Mouse (Mus musculus): ENCODE measurements around the gene Gm15217. TPM values are rescaled to one million over a fixed set of nuclear protein-coding genes. Genes with fewer than 3 reads are reported as not detected.
A peak's percentile ranks its signal among the peaks of the same experiment; 100 is the strongest.

The Gm15217 gene
- polyA plus RNA-seq, 1 experiment from 2014 or later: 0.18 TPM

DNA sequence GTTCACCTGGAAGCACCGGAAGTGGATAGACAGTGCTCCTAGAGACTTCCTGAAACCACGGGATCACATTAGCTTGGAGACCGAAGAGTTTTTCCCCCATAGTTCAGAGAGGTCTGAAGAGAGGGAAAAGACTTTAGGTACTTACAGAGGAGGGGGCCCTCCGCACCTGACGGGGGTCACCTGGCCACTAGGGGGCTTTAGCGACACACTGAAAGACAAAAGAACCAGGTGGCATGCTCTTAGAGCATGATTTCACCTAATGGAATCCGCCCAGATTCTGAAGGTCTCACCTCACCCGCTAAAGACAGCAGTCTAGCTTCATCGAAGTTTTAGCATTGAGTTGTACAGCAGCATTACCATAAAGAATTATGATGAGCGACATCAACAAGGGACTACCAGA lies 16.0 kb upstream of the Gm15217 start:
- Histone ChIP-seq H3K9me3 (ENCODE audit: control insufficient read depth, low read length) (no peaks in the 10 kb centered on the region), H3K4me2 (replicated peaks; ENCODE audit: low read depth) (no peak overlapping the region), H3K27ac (replicated peaks) (no peak overlapping the region), H3K27me3 (ENCODE audit: control insufficient read depth, insufficient read depth, low read length) (no peaks in the 10 kb centered on the region), H3K9ac (ENCODE audit: low read length) (no peak overlapping the region), H3K4me1 (replicated peaks; ENCODE audit: control insufficient read depth, insufficient read depth) (no peaks in the 10 kb centered on the region), H3K36me3 (ENCODE audit: control insufficient read depth, insufficient read depth, low read length) (no peaks in the 10 kb centered on the region), H3K4me3 (ENCODE audit: low read depth, low read length) (no peak overlapping the region)
- DNase-seq (ENCODE audit: low spot score) (no peak), ATAC-seq (ENCODE audit: low FRiP score, low TSS enrichment) (no peak)
- TF ChIP-seq CTCF (IDR thresholded peaks at IDR 0.05; ENCODE audit: low read depth): peak; percentile 39; the same call in 1 of the 2 replicates
- TF ChIP-seq EP300 (optimal IDR thresholded peaks at IDR 0.05): no peak
- 31% methylated on average over 10 of the region's 10 CpGs for WGBS

DNA sequence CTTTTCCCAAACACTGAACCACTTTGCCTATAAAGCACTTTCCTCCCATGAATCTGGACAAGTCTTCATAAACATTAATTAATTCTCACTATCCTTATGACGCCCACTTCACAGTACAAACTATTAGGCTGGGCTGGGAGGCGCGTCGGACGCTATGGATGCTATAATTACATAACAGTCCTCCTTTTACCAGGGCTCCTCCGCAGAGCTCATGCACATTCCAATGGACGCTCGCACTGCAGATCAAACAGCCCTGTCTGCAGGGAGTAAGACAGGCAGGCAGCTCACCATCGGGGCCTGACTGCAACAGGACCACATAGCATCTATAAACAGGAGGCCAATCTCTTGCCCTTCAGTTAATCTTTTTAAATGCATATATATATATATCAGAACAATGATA lies 6.8 kb upstream of the Gm15217 start:
- no peaks in the 10 kb centered on the region for H3K27me3 ChIP-seq (ENCODE audit: control insufficient read depth, insufficient read depth, low read length)
- H3K36me3 ChIP-seq (ENCODE audit: control insufficient read depth, insufficient read depth, low read length): no peaks in the 10 kb centered on the region
- no peak overlapping the region for H3K4me3 ChIP-seq (ENCODE audit: low read depth, low read length)
- no peak for DNase-seq (ENCODE audit: low spot score)
- no peak overlapping the region for H3K4me2 ChIP-seq (replicated peaks; ENCODE audit: low read depth)
- H3K27ac ChIP-seq (replicated peaks): no peak overlapping the region
- H3K9ac ChIP-seq (ENCODE audit: low read length): no peak overlapping the region
- H3K9me3 ChIP-seq (ENCODE audit: control insufficient read depth, low read length): no peaks in the 10 kb centered on the region
- no peak for TF ChIP-seq EP300 (optimal IDR thresholded peaks at IDR 0.05)
- TF ChIP-seq CTCF (IDR thresholded peaks at IDR 0.05; ENCODE audit: low read depth): no peak
- ATAC-seq (ENCODE audit: low FRiP score, low TSS enrichment): no peak
- WGBS: 33% methylated on average over 9 of the region's 9 CpGs
- no peaks in the 10 kb centered on the region for H3K4me1 ChIP-seq (replicated peaks; ENCODE audit: control insufficient read depth, insufficient read depth)

DNA sequence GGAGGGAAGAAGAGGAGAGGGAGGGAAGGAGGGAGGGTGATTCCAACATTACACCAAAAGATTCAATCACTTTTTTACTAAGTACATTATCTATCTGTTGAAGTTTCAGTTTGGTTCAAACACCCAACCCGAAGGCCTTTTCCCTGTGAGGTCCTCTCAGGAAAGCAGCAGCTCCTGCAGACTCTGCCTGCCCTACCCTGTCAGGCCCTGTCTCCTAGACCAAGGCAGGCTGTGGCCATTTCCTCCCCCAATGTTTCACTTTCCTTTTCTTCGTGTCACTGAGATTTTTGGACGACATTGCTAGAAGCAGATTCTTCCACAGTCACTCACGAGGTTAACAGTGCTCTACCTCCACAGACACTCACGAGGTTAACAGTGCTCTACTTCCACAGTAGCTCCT lies 3.4 kb upstream of the Gm15217 start:
- DNase-seq (ENCODE audit: low spot score) (no peak), ATAC-seq (ENCODE audit: low FRiP score, low TSS enrichment) (no peak)
- H3K4me2 ChIP-seq (replicated peaks; ENCODE audit: low read depth): no peak overlapping the region
- WGBS: 69% methylated on average over 5 of the region's 5 CpGs
- no peak overlapping the region for H3K4me3 ChIP-seq (ENCODE audit: low read depth, low read length)
- H3K27ac ChIP-seq (replicated peaks): no peak overlapping the region
- peaks cover 4% of the 10 kb centered on the region; the same call in 1 of the 2 replicates for H3K4me1 ChIP-seq (replicated peaks; ENCODE audit: control insufficient read depth, insufficient read depth)
- TF ChIP-seq EP300 (optimal IDR thresholded peaks at IDR 0.05): no peak
- TF ChIP-seq CTCF (IDR thresholded peaks at IDR 0.05; ENCODE audit: low read depth): no peak
- H3K36me3 ChIP-seq (ENCODE audit: control insufficient read depth, insufficient read depth, low read length): no peaks in the 10 kb centered on the region
- no peaks in the 10 kb centered on the region for H3K9me3 ChIP-seq (ENCODE audit: control insufficient read depth, low read length)
- H3K9ac ChIP-seq (ENCODE audit: low read length): no peak overlapping the region
- no peaks in the 10 kb centered on the region for H3K27me3 ChIP-seq (ENCODE audit: control insufficient read depth, insufficient read depth, low read length)

GRCm38 (mm10) chr14:46380286-46380721 lies 1.1 kb downstream of the Gm15217 start:
- H3K9me3 ChIP-seq (ENCODE audit: control insufficient read depth, low read length): no peaks in the 10 kb centered on the region
- H3K36me3 ChIP-seq (ENCODE audit: control insufficient read depth, insufficient read depth, low read length): no peaks in the 10 kb centered on the region
- DNase-seq (ENCODE audit: low spot score) (peak; percentile 31), ATAC-seq (ENCODE audit: low FRiP score, low TSS enrichment) (no peak)
- WGBS: 20% methylated on average over 31 of the region's 31 CpGs
- H3K4me2 ChIP-seq (replicated peaks; ENCODE audit: low read depth): peak overlapping the region; percentile 52
- H3K4me1 ChIP-seq (replicated peaks; ENCODE audit: control insufficient read depth, insufficient read depth): peaks cover 4% of the 10 kb centered on the region; the same call in 1 of the 2 replicates
- H3K27ac ChIP-seq (replicated peaks): no peak overlapping the region
- H3K27me3 ChIP-seq (ENCODE audit: control insufficient read depth, insufficient read depth, low read length): no peaks in the 10 kb centered on the region
- TF ChIP-seq CTCF (IDR thresholded peaks at IDR 0.05; ENCODE audit: low read depth) (peak; percentile 46), EP300 (optimal IDR thresholded peaks at IDR 0.05) (no peak)
- H3K4me3 ChIP-seq (ENCODE audit: low read depth, low read length): peak overlapping the region; percentile 27
- H3K9ac ChIP-seq (ENCODE audit: low read length): peak overlapping the region; percentile 54

- Histone ChIP-seq H3K36me3 (ENCODE audit: control insufficient read depth, insufficient read depth, low read length) (no peaks in the 10 kb centered on the region), H3K27me3 (ENCODE audit: control insufficient read depth, insufficient read depth, low read length) (no peaks in the 10 kb centered on the region), H3K4me2 (replicated peaks; ENCODE audit: low read depth) (no peak overlapping the region), H3K9ac (ENCODE audit: low read length) (no peak overlapping the region), H3K27ac (replicated peaks) (no peak overlapping the region), H3K9me3 (ENCODE audit: control insufficient read depth, low read length) (no peaks in the 10 kb centered on the region), H3K4me3 (ENCODE audit: low read depth, low read length) (no peak overlapping the region), H3K4me1 (replicated peaks; ENCODE audit: control insufficient read depth, insufficient read depth) (peaks cover 4% of the 10 kb centered on the region; the same call in 1 of the 2 replicates)
- no peak for DNase-seq (ENCODE audit: low spot score)
- 59% methylated on average over 6 of the region's 6 CpGs for WGBS
- no peak for ATAC-seq (ENCODE audit: low FRiP score, low TSS enrichment)
- TF ChIP-seq CTCF (IDR thresholded peaks at IDR 0.05; ENCODE audit: low read depth) (no peak), EP300 (optimal IDR thresholded peaks at IDR 0.05) (no peak)
Measured at GRCm38 (mm10) chr14:46381457-46381856, 2.2 kb downstream of the Gm15217 start.

DNA sequence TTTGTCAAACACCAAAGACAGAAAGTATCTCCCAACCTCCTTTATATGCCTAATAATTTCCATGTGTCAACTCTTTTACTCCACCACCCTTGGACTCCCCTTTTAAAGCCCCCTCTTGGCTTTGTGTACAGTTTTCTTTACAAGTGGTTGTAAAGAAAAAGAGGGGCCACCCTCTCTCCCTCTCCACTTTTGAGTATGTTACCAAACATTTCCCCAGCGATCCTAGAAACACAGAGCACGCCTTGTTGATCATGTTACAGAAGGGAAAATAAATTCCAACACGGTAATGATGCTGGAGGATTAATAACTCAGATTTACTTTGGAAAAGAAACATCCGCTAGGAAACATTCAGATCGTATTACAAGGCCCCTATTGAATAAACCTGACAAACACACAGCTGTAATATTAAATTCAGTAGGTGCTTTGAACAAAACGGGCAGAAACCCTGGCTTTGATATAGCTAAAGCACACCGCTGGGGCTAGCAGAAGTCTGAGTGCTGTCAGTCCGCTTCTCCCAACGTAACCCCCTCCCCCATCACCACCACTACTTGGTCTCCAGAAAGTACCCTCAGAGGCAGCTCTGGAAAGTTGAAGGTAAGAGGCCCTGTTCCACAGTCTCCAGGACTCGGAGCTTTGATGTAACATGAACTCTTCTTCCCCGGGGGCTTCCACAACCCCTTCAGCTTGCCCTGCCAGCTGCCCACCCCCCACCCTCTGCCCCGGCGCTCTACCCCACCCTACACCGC lies 5.9 kb downstream of the Gm15217 start:
- Histone ChIP-seq H3K4me2 (replicated peaks; ENCODE audit: low read depth) (peak overlapping the region; percentile 76), H3K36me3 (ENCODE audit: control insufficient read depth, insufficient read depth, low read length) (no peaks in the 10 kb centered on the region), H3K4me3 (ENCODE audit: low read depth, low read length) (peak overlapping the region; percentile 56), H3K9ac (ENCODE audit: low read length) (peak overlapping the region; percentile 52), H3K27me3 (ENCODE audit: control insufficient read depth, insufficient read depth, low read length) (no peaks in the 10 kb centered on the region), H3K27ac (replicated peaks) (peak overlapping the region; percentile 67), H3K9me3 (ENCODE audit: control insufficient read depth, low read length) (no peaks in the 10 kb centered on the region), H3K4me1 (replicated peaks; ENCODE audit: control insufficient read depth, insufficient read depth) (peaks cover 4% of the 10 kb centered on the region; the same call in 1 of the 2 replicates)
- ATAC-seq (ENCODE audit: low FRiP score, low TSS enrichment) (no peak), DNase-seq (ENCODE audit: low spot score) (no peak)
- TF ChIP-seq CTCF (IDR thresholded peaks at IDR 0.05; ENCODE audit: low read depth) (no peak), EP300 (optimal IDR thresholded peaks at IDR 0.05) (no peak)
- 27% methylated on average over 14 of the region's 14 CpGs for WGBS

All from stomach, postnatal 0 days (tissue).